Mouse (Mus musculus) kidney, adult 11 months (tissue): ENCODE measurements around the gene Dgat2.

ENCODE experiments used
- DNase-seq: peaks from one replicate; pipeline ENCODE4 v3.0.0; 2022

Gene Dgat2

DNA sequence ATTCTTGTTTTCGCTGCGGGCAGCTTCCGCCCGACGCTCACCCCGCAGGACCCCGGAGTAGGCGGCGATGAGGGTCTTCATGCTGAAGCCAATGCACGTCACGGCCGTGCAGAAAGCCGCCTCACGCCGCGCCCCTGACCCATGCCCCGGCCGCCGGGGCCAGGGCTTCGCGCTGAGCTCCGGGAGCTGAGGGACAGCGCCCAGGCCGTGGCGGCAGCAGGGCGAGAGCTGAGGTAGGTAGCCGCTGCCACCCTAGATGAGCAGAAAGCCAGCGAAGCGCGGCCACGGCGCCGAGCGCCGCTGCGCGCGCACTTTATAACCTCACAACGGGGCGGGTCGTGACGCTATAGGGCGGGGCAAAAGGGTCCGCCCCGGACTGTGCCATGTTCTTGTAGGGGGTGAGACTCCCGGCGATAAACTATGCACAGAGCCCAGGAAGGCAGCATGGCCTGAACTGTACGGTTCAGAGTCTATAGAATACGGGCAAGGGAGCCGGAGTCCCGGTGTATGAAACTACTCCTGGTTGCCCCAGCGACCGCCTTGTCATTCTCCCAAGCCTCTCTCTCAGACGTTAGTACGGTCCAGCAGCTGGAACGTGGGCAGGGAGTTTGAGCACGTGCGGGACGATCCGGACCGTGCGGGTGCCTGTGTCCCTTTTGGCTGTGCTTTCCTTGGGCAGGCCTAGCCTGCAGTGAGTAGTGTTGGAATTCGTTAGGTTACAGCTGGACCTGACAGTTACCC, at the start of gene Dgat2:
Dgat2 (minus strand) TSS at position 288 of the 741 bp plus-strand sequence.
- DNase-seq = peak; percentile 92

DNA sequence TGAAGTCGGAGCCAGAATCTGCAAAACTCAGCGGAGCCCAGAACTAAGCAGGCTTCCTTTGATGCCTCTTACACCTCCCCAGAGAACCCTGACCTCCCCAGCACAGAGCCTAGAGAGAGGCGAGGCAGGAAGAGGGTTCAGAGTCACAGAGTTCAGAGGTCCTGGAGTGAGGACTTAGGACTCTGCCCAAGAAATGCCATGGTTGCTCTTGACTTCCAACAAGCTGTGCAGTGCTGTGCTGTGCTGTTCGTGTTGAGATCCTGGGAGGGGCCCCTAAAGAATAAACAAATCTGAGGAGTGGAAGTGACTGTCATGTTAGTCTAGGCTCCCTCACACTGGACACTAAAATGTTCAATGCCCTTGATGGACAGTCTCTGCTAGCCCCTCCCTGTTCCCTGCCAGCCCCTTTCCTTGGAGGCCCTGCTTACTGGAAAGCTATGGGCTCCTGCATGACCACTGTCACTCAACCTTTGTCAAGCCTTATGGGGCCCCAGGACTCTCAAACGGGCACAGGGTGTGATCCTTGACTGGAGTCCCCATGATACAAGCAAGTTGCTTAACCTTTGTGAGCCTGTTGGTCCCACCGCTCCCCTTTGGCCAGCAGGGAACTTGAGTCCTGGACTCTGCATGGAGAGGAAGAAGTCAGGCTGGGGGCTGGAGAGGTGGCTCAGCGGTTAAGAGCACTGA, 47.7 kb upstream of the Dgat2 start:
- peak; percentile 72 for DNase-seq

DNA sequence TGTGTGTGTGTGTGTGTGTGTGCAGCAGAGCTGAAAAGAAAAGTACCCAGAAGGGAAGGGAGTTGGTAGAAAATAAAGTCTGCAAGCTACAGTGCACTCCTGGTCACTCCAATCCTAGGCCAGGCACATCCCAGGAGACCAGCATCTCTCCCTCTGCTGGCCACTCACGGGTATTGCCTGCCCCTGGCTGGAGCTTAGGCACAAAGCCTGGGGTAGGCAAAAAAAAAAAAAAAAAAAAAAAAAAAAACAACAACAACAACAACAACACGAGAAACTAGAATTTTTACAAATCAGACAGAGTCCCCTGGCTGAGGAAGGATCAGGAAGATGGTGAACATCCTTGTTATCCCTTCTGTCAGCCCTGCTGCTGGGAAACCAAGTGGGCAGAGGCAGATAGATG, 46.9 kb upstream of the Dgat2 start:
- DNase-seq = peak; percentile 38

DNA sequence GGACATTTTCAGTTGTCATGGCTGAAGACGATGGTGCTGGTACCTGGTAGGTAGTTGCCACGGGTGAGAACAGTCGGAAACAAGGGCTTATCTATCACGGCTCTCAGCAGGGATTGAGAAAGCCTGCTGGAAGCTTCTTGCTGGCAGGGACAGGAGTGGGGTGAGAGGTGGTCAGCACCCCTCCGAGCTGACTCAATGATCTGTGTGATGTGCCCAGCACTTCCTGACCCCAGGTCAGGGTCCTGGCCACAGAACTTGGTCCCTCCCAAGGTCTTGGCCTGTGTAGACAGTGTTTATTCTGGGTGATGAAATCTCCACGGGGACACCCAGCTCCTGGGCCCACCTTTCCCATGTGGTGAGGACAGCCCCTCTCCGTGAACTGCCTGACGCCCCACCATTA, 46.3 kb upstream of the Dgat2 start:
- no peak for DNase-seq

DNA sequence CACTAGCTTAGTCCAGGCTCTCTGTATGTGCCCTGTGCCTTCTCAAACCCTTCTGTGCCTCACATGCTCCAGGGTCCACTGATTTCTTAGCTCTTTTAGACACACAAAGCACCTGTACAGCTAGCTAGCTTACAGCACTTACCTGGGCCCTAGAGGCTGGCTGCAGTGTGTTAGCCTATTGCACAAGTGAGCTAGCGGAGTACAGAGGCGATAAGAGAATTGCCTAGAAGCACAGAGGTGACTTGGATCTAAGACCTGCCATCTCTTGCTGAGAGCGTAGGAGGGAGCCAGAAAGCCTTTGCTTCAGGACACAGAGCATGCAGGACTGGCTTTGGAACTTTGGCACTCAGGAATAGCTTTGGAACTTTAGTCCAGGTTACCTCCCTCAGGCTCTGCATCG, 44.7 kb upstream of the Dgat2 start:
- no peak for DNase-seq

DNA sequence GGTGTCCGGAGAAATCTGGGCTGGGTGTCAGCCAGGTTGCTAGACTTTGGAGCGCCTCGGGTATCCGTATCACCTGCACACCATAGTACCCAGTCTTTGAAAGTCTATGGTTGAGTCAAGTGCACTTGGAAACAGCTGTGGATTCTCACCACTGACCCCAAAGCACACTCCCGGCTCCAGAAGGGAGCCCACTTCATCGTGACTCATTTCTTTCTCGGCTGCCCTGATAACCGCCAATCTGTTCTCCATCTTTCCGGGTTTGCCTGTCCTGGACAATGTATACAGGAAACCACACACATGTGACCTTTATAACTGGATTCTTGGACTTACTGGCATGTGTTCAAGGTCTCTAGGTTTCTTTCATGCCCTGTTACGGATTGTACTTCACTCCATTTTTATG, 44.1 kb upstream of the Dgat2 start:
- DNase-seq = no peak

DNA sequence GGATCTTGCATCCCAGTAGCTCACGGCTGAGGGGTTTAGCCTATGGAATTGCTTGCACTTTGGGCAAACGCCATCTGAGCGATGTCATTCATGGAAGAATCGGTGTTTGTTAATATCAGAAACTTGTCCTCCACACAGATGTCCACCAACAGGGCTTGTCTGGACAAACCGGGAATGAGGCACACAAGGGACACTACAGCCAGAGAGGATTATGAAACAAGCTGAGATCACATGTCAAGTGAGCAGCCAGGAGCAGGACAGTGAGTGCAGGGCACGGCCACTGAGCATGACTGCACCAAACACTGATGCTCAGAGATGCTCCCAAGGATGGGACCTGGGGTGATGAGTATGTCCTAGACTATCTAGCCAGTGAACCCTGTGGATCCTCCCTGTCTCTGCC, 42.9 kb upstream of the Dgat2 start:
- DNase-seq = peak; percentile 57

DNA sequence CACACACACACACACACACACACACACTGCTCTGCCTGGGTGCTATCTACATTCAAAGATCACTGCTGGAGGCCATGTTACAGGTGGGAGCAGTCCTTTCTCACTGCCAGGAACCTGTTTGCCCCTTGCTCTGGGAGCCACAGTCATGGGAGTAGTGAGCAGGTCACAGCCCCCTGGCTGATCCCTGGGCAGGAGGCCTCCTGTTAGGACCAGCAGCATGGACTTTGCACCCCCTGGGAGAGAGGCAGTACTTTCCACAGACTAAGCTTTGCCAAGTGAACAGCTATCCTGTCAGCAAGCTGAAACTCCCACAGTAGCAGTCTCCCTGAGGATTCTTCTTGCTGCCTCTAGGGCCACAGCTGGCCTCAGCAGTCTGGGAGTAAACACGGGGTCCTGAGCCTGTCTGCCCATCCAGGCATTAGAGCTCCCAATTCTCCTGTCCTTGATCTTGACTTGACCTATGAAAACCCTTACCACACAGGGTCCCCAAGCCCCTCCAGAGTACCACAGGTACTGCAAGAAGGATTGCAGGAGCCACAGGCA, 42.2 kb upstream of the Dgat2 start:
- peak; percentile 94 for DNase-seq

DNA sequence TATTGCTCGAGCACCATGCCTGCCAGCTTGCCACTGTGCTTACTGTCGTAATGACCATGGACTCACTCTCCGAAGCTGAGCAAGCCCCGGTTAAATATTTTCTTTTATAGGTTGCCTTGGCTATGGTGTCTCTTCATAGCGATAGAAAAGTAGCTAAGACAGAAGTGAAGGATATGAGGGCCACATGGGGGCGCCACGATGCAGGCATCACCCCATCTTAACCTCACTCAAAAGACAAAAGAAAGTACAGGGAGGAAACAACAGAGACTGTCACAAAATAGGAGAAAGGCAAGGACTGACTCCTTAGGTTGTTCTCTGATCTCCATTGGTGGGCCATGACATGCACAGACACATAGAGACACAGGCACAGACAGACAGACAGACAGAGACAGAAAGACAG, 41.7 kb upstream of the Dgat2 start:
- peak; percentile 43 for DNase-seq

DNA sequence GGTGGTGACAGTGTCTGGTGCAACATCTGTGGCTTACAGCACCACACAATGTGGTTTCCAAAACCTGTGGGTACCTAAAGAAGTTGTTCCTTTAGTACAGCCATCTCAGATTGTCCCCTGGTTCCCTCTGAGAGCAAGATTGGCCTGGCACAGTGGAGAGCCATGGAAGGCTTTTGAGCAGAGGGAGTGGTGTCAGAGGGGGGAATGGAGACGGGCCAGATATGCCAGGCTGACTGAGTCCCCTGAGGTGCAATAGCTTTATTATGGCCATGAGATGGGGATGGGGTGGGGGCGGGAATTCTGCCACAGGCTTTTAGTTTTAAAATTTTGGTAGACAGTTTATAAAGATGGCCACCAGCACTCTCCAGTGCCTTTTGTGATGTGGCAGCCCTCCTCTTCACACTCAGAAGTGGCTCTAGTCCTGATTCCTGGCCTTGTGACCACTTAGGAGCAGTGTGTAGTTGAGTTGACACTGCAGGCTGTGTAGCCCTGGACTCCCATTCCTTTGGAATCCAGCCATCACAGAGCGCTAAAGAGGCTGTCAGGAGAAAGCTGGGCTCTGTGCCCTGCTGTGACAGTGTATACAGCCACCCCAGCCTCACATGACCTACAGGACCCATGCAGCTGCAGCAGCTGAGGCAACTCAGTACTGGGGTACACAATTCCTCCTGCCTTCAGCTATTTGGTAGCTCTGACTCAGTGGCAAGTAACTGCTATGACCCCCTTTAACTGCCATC, 35.0 kb upstream of the Dgat2 start:
- no peak for DNase-seq

DNA sequence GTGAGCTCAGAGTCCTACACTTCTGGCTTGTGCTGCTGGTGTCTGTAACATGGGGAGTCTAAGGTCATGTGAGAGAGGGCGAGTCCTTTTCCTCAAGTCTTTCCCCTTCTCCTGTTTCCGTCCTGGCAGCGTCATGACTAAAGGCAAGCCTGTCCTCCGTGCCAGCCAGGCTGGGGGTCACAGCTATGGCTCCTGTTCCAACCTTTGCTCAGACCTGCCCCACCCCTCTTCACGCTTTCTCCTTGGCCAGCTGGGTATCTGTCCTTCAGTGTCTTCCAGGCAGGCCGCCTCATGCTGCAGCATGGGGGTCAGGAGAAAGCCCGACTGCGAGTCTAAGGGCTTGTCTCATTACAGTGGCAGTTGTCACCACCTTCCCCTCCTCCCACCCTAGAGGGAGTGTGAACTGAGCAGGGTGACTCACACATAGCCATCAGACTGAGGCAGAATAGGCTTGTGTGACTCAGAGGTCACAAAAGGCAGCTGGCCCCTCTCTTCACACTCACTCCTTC, 32.9 kb upstream of the Dgat2 start:
- DNase-seq = peak; percentile 81

DNA sequence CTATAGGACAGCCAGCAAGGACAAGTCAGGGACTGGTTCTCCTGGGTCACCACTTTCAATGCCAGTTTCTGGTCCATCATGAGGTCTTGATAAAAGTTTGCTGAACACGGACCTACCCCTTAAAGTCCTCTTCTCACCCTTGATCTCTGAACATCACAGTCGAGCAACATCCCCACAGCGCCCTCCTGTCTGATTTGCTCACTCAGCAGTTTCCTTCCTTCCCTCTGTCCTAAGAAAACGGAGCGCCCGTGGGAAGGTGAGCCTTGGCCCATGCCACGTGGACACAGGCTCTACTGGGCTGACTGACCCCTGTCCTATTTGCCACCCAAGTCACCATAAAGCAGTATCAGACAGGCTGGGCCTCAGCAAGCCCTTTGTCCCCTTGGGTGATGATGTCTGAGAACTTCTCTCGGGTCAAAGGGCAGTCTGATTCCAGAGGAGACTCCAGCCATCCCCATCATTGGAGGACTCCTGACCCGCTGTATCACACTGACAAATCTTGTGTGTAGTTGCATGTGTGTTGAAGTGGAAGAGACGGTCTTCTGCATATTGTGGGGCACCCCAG, 32.2 kb upstream of the Dgat2 start:
- peak; percentile 79 for DNase-seq

DNA sequence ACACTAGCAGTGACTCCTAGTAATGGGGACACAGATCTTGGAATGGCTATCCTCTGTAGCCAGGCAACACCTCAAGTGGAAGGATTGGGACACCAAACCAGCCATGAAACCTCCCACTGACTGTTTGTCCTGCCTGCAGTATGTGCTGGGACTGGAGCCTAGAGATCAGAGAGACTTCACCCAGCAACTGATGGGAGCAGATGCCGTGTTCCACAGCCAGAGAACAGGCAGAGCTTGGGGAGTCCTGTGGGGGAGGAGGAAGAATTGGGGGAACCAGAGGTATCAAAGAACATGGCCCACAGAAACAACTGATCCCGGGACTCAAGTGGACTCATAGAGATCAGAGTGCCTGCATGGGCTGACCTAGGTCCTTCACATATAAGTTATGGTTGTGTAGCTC, 31.2 kb upstream of the Dgat2 start:
- DNase-seq = no peak

DNA sequence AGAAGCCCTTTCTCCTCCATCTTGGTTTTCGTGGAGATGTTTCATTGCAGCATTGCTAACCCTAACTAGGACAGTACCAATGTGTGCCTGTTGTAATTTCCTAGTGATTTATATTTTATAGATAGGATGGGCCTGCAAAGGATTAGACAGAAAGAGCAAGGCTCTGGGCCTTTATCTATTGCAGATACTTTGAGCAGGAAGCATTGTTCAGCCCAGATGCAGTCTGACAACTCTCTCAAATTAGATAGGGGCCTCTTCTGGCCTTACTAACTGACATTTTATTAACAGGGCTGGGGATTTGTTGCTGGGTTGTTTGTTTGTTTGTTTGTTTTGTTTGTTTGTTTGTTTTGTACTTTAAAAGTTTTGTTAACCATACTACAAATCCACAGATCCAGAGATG, 30.5 kb upstream of the Dgat2 start:
- no peak for DNase-seq

DNA sequence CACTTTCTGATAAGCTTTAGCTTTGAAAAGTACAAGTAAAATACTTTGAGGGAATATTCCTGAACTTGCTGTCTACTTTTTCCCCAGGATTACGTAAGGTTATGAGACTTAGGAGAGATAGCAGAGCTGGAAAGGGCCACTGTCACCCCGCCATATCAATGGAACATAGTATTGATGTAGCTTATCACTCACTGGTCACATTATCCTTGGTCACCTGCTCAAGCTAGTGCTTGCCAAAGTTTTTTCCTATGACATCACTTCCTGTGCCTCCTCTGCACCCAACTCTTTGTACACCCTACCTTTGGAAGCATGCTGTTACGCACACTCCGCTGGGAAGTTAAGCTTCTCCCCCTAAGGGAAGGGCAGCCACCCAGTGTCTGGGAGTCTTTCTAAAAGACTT, 26.2 kb upstream of the Dgat2 start:
- no peak for DNase-seq

DNA sequence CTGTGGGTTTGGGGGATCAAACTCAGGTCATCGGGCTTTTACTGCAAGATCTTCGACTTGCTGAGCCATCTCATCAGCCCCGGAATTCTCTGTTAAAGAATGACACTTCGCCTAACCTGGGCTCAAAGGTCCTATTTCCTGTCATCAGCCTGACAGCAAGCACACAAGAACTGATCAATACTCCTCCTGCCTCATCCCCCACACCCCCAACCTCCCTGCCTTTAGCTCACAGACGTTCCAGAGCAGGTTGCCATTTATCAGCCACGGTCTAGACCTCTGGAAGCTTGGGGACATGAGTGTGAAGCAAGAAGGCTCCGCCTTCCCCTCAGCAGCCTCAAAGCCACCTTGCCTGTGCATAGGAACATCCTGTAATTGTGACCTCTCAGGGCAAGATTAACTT, 23.8 kb upstream of the Dgat2 start:
- DNase-seq = no peak

DNA sequence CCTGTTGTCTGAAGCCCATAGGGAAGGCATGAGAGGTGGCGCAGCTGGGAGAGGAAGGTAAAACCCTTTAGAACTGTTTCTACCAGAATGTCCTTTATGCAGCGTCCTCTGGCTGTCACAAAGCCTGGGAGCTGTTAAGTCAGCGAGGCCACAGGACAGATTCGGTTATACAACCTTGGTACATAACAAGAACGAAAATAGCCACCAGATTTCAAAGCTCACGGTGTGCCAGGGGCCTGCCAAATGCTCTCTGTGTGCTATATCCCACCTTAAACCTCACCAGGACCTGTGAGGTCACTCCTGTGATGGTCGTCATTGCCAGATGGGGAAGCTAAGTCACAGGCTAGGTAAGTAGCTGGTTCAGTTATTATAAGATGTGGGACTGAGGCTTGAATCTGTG, 19.6 kb upstream of the Dgat2 start:
- no peak for DNase-seq

DNA sequence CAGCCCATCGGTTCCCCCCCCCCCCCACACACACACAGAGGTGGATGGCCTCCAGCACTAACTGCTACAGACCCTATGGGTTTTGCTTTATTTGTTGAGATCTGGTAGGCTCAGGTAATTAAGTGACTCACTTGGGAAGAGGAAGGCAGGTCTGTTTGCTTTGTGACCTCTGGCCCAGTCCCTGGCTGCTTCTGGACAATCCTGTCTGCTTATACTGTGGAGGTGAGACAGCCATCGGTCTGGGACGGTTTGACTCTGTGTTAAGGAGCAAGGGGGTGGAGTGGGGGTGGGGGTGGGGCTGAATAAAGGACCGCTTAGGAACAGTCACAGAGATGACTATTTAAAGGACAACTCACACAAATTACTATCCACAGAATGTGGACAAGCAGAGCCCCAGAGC, 17.8 kb upstream of the Dgat2 start:
- DNase-seq = no peak

DNA sequence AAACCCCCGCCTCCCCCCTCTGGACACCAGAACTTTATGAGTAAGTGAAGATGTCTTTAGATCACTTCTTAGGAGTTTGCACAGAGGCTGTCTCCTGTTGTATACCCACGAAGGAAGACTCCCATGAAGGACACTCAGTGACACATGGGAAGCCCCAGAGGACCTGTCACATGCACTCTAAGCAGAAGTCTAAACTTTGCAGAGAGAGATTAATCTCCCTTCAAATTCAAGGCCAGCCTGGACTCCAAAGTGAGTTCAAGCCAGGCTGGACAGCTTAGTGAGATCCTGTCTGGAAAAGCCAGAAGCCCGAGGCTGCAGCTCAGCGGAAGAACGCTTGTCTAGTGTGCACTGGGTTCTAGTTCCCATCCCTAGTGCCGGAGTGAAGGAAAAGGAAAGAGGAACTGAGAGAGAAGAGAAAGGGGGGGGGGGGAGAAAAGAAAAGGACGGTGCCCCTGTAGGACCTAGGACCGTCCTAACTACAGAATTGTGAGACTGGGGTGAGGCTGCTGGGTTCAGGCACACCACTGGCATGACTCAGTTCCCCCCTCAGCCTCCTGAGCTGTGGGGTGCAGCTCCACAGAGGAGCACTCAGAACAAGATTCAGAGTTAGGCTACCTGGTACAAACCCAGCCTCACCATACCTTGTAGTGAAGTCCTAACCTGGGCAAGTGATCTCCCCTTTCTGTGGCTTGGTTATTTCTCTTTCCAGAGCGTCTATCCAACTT, 17.1 kb upstream of the Dgat2 start:
- no peak for DNase-seq

DNA sequence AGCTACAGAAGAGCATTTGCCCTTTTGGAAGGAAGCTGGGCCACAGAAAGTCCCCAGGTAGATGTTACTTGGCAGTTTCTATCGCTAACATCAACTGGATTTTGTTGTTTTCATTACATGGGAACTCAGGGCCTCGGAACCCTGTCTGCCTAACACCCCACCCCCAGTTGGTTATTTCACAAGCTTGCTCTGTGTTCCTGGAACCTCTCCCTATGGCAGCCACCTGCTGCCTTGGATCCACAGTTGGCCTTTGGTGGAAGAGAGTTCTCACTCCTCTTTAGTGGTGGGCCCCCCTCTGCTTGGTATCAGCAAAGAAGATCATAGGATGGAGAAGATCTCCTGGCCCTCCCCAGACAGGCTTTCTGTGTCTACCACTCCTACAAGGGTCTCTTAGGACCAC, 16.3 kb upstream of the Dgat2 start:
- DNase-seq = no peak

DNA sequence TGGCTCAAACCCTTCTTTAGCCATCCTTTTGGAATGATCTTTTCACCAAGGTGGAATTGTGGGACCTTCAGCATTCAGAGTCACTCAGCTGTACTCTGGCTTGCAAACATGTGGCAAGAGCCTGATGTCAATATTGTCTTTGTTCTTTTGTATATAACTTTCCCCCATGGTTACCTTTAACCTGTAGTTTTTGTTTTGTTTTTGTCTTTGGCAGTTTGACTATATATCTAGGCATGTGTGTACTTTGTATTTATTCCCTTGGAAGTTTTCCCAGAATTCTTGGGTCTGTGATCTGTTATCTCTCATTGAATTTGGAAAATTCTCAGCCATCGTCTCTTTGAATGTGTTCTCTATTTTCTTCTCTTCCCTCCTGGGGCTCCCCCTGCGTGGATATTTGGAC, 12.0 kb upstream of the Dgat2 start:
- DNase-seq = no peak

DNA sequence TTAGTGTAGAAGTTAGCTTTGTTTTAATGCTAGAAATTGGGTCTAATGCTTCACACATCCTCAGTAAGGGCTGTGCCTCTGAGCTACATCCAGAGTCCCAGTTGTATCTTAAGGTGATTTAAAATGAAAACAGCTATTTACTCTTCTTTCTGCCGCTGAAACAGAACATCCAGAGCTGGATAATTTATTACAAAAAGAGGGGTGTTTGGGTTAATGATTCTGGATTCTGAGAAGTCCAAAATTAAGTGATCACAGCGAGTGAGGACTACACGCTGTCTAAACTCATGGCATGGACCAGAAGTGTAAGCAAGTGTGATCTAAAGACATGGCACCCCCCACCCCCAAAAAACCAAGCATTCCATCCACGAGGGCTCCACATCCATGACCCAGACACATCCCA, 11.4 kb upstream of the Dgat2 start:
- DNase-seq = no peak

DNA sequence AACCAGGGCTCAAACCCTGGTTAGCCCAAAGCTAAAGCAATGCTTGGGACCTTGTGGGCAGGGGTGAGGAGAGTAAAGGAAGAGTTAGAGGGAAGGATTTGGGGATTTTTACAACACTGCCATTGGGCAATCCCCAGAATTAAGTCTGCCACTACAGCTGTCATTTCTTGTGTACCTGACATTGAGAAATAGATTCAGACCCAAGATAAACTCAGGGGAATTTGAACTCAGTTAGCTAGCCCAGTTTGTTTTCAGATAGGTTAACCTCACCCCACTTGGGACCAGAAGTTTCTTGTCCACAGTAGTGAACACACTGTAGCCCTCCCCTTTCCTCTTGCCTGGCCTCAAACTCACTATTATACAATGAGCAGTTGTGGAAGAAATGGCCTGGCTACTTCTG, 8.9 kb upstream of the Dgat2 start:
- DNase-seq = no peak
